Mouse (Mus musculus): ENCODE data around the gene Nox1.
A peak's percentile ranks its signal among the peaks of the same experiment; 100 is the strongest.

Nox1 gene

DNA sequence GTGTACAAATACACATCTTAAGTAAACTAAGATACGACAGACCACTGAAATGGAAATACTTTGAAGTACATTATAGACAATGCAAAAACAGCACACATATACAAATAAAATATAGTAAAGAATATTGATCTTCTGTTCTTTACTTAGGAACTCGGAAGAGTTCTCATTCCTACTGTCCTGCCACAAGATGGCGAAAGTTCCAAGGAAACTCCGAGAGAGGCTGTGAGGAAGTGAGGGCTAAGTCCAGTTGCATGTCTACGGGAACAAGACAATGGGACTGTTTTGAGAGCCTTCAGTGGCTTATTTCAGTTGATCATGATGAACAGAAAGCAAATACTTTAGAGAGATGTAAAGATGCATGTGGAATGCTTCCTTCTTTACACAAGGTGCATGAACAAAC, 89.5 kb downstream of the Nox1 start:
- no peak for DNase-seq (ENCODE audit: low read depth in 2 of 2, low spot score in 2 of 2)

DNA sequence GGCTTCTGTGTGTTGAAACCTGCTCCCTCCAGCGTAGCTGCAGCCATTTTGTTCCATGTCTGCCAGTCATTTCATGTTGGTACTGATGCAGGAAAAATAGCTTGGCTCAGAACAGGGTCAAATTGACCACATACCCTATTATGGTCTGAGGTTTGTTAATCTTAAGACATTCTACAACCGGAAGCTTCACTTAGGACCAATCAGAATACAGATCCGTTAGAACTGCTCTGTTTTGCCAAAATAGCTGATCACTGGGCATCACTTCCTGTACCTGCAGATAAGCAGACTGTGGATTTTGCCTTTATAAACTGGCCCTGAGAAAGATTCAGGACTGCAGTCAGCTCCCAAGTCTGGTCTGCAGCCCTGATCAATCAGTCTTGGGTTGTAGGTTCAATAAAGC, 93.2 kb downstream of the Nox1 start:
- no peak for DNase-seq (ENCODE audit: low read depth in 2 of 2, low spot score in 2 of 2)

DNA sequence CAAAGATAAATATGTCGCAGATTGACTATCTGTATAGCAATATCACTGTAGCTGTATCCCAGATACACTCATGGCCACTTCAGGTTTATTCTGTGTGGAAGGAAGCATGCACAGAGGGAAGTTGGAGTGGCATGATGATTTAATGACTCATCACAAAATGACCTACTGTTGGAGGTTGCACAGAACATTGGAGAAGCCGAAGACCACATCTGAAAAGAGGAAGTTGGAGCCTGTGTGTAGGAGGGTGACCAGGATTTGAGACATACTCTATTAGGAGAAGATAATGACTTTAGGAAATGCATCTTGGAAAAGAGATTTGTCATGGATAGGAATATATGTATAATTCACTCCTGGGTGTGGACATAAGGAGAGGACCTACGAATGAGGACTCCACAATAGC, 105.3 kb downstream of the Nox1 start:
- DNase-seq (ENCODE audit: low read depth in 2 of 2, low spot score in 2 of 2) = no peak

DNA sequence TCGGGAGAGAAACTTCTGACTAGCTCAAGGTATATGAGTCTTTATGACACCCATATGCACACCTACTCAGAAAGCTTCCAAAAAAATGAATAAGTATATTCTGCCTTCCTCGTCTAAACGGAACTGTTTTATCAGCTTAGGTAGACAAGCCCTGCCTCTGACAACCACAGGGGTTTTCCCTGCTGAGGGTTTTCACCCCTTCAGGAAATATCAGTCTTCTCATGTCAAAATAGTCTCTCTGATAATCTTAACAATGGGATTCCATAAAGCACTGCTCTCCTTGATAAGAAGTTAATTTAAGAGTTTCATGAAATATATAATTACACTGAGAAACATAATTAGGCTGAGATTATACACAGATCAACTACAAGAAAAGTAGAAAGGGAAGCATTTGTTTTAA, 110.0 kb downstream of the Nox1 start:
- DNase-seq (ENCODE audit: low read depth in 2 of 2, low spot score in 2 of 2) = no peak

DNA sequence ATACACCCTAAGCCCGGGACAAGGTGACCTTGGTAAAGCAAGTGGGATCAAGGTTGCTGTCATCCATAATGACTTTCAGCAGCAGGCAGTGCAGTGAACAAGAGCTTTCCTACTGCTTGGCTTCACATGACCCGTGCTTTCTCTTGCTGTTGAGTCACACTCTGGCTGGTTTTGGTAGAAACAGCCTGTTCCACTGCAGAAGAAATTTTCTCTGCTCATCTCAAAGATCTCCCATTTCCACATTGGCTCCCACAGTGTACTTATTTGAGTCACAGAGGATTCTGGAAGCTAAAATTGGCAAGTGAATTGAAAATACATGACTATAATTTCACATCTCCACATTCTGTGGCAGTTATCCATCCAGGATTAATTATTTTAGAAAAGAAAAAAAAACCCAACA, 119.1 kb downstream of the Nox1 start:
- DNase-seq (ENCODE audit: low read depth in 2 of 2, low spot score in 2 of 2) = no peak

DNA sequence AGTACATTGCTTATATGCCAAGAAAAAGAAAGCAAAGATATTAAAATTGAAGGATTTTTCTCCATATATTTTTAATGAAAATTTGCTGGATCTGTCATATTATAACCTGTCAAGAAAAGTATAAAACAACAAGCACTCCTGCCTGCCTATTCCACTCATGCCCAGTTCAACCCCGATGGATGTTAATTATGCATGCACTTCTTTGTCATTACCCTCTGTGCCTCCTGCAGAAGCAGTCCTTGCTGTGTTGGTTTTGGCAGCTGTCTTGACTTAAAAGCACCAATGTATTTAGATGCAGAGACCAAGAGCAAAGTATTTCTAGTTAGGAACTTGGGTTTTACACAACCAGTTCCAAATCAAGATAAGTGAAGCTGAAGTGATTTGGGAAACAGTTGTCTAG, 136.3 kb downstream of the Nox1 start:
- DNase-seq (ENCODE audit: low read depth in 2 of 2, low spot score in 2 of 2) = no peak

DNA sequence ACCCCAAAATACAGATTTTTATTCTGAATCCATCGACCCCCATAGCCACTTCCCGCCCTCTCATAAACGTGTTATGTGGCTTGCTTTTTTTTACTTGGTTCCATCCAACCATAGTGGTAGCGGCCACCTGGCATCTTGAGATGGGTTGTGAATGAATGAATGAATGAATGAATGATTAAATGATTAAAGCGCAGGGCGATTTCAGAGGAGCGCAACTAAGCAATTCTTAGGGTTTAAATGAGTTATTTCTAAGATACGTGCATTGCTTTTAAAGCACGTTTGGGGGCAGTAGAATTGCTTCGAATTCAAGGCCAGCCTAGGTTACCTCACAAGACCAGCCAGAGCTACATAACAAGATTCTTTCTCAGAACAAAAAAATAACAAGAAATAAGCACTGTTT, 162.0 kb downstream of the Nox1 start:
- no peak for DNase-seq (ENCODE audit: low read depth in 2 of 2, low spot score in 2 of 2)

DNA sequence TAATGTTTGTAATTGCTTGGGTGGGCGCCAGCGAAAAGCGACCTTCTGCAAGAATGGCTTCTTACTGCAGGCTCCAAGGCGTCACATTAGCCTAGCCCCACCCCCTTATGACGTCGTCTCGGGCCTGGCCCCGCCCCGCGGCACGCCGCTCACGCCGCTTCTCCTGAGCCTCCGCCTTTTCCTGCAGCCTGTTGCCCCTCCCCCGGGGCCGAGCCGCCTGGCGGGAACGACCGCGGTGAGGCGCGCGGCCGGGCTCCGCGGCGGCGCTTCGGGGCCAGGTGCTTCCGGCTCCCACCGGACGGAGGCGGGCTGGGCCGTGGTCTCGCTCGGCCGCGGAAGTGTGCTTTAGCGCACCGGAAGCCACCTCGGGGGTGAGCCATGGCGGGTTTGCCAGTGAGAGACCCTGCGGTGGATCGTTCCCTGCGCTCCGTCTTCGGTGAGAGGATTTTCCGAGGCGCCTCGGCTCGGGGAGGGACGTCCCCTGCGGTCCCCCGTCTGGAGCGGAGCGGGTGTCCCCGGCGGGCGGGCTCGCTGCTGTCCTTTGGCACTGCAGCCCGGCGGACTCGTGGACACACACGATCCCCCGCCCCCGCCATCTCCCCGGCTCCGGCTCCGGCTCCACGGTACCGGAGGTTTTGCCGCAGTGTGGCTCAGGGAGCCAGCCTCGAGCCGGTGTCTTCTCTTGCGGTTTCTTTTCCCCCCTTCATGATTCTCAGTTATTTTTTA, 162.6 kb downstream of the Nox1 start, which contains the start of gene Cstf2:
Cstf2 (plus strand) TSS at position 201 of the 726 bp plus-strand sequence.
- peak; percentile 89 for DNase-seq (ENCODE audit: low read depth in 2 of 2, low spot score in 2 of 2)

DNA sequence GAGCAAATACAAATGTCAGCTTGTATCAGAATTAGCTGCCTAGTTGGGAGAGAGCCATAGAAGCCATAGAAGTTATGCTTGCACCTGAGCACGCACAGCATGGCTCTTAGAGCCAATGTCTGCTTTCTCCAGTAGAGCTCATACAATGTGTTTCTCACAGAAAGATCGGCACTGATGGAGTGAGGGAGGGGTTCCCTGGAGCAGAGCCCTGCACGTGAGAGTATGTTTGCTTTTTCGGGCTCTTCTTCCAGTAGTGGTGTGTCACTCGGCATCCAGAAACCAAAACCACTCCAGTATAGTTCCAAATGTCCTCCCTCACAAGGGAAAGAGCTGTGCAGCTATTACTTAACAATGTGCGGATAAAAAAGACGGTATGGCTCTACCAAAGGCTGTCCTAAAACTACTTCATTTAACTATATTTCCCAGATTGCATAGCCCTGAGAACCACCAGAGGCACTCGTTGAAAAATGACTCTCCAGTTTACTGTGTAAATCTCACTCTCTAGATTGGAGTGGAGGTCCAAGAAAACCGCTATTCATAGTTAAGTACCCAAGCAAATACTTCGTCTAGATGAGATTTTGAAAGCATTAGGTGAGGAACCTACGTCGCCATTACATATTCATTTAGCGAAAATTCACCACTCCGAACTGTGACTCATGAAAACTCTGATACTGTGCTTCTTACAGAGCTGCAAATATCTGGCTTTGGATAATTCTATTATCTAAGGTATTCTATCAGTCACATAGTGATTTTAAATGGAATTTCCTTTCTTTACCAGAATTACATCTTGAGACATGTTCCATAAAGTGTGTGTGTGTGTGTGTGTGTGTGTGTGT, 163.5 kb downstream of the Nox1 start:
- DNase-seq (ENCODE audit: low read depth in 2 of 2, low spot score in 2 of 2) = no peak

DNA sequence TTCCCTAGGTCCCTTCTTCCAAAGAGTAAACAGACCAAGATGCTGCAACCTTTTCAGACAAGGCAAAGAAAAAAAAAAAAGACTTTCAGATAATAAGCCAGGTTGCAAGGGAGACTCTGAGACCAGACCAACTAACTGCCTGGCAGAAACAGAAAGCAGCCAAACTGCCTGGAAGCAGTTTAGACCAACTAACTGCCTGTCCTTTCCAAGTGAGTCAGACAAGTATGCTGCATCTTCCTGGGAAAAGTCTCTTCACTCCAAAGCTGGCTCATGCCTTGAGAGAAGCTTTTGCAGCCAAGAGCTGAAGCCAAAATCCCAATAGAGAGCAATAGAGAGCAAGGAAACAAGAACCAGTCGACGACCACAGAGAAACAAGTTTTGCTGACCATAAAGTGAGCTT, 164.9 kb downstream of the Nox1 start:
- no peak for DNase-seq (ENCODE audit: low read depth in 2 of 2, low spot score in 2 of 2)

DNA sequence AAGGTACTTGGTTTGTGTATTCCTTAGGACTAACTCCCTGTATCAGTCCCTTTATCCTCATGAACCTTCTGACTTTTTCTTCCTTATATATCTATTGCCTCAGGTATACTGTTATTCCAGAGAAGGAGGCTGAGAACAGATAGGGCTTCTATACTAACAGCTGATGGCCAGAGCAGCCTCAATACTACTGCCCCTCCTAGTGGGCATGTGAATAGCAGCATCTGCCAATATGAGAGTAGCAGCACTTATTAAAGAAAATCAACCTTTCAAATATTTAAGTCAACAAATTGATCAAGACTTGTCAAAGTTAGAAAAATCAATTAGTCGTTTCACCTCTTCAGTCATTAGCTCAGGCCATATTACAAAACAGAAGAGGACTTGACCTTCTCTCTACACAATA, 172.8 kb downstream of the Nox1 start:
- no peak for DNase-seq (ENCODE audit: low read depth in 2 of 2, low spot score in 2 of 2)
